Mouse (Mus musculus) left cerebral cortex, adult 9 months (tissue): Measurements from ENCODE around the gene Upk3bl.

Source experiments
- DNase-seq, 2 experiments: peaks; one replicate each; pipeline ENCODE4 v3.0.0; 2022; ENCODE audit warnings: low spot score in 2 of 2

Gene Upk3bl

DNA sequence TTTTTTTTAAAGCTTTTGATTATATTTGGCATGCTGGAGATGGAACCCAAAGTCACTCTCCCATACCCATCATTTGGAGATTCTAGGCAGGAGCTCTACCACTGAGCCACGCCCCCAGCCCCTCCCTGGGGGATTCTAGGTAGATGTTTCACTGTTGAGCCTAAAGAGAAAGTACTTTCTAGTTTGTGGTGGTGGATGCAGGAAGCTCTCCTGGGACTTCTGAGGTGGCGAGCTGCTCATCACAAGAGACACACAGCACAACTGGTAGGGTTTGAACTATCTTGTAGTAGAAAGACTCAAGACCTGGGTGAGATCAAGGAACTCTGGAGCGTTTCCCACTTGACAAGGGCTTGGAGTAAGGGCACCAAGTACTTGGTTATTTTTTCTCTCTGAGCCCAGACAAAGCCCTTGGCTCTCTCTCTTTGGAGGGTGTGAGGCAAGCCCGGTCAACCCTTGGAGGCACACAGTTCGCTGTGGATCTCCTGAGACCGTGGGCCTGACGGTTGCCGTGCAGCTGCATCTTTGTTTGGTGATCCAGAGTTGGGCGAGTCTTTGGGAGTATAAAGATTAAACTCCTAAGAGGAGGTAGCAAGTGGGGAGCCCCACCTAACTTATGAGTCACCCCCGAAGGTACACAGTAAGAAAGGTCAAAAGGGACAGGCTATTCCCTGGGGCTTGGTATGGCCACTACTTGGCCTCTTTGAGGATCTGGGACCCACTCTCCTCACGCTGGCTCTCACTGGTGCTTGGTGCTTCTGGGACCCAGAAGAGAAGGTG is at the start of gene Upk3bl:
Upk3bl (plus strand) TSS at position 192 of the 777 bp plus-strand sequence.
- DNase-seq = no peak

DNA sequence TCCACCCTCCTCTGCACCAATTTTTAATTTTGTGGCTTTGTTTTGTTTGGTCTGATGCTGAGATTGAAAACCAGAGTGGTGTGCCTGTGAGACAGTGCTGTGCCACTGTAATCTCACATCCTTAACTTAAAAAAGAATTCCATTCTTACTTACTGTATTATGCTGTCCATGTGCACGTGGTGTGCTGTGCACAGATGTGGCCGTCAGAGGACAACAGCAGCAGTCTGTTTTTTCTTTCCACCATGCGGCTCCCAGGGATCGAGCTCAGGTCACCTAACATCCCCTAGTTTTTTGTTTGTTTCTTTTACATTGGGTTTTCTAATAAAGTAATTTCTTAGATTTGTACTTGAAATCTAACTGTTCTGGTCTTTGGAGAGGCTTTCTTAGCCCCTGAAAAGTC is 49.8 kb upstream of the Upk3bl start:
- no peak for DNase-seq

DNA sequence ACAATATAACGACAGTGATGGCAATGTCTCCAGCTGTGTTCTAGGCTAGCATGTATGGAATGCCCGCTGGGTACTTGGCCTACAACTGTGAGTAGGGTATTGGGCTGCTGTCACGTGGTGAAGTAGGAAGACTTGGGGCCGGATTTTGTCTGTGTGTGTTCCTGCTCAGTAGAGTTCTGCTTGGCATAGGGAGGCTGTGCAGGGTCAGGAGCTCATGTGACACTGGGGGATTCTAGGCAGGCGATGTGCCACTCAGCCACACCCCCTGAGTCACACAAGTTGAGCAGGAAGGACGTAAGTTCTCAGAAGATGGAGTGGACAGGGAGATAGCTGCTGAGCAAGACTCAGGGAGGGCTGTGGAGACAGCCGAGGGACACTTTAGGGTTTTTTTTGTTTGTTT is 46.5 kb upstream of the Upk3bl start:
- DNase-seq = no peak

DNA sequence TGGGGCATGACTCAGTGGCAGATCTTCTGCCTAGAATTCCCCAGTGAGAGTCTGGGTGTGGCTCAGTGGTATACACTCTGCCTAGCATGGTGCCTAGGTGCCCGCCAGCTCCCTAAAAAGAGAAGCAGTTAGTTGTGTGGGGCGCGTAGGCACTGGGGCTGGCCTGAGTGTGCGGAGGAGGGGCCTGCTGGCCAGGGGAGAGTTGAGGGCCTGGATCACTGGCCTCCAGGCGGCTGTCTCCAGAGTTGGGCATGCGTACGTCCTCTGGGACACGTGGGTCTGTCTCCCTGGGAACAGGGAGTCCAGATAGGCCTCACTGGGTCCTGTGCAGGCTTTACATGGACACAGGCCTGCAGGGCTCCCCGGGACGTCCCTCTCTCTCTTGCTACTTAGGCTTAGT is 39.4 kb upstream of the Upk3bl start:
- DNase-seq = no peak

DNA sequence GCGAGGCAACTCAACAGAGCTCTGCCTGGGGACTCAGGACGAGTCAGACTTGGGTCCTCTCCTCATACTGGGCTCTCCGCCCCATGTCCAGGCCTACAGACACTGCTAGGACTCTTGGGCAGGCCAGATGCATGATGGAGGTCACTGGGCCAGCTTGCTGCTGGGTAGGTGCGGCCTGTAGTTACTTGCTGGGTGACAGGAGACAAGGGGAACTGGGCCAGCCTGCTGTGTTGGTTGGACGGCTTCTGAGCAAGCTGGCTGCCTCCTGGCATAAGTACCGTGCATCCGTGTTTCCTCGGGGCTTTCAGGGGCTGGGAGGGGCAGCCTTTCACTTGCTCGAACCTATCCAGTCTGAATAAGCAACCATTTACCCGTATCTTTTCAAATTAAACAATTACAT is 38.7 kb upstream of the Upk3bl start:
- no peak for DNase-seq

DNA sequence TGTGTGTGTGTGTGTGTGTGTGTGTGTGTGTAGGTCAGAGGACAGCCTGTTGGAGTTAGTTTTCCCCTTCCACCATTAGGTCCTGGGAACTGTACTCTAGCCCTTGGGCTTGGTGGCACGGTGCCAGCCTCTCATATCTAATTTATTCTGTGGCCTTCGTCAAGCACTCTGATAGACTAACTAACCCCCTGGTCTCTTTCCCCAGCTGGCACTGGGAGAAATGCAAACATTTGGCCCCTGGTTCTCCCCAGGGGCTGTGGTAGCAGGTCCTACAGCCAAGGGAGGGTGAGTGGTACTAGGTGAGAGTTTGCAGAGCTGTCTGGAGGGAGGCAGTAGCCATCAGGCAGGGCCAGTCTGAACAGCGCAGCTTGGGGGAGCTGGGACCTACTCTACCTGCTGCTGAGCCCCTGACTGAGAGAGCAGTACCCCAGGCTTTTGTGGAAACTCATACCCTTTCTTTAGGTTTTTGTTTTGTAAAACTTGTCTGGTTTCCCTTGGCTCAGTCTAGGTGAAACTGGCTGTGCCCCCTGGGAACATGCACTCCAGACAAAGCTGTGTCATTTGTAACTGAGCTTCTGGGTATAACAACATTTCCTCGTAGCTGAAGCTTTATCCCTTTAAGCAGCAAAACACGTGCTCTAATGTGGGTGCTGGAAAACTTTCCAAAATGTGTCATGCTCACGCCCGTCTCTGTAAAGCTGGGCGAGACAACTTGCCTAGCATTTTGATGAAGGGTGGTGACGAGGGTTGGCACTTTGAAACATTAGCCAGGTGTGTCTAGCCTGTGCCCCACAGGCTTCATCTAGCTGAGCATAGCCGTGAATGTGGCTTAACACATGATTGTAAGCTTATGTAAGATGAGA is 38.0 kb upstream of the Upk3bl start:
- DNase-seq = no peak

DNA sequence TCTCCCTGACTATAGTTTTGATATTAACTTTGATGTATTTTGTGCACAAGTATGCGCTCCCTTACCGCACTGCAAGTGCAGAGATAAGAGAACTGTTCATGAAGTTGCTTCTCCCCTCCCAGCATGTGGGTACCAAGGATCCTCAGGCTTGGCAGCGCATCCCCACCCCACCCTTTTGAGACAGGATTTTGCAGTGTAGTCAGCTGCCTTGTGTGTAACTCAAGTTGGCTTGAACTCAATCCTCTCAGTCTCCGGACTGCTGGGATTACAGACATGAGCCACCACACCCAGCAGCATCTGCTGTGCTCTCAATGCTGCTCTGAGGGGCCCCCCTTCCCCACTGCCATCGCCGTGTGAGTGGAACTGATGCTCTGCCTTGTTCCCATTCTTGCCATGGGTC is 37.0 kb upstream of the Upk3bl start:
- DNase-seq = no peak

DNA sequence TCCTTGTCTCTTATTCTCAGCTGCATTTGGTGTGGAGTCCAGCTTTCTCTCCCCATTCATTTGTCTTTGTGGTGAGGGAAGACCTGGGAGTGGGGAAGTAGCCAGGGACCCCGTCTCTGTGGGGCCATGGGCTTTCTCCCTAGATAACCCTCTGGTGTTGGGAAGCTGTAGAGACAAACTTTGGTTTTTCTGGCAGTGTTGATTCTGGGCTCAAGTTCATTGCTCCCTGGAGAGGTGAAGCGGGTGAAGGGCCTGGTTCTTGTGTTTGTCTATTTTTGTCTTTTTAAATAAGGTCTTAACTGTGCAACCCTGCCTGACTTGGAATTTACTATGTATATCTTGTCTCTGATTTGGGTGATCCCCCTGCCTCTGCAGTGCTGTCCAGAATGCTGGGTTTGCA is 35.6 kb upstream of the Upk3bl start:
- no peak for DNase-seq

DNA sequence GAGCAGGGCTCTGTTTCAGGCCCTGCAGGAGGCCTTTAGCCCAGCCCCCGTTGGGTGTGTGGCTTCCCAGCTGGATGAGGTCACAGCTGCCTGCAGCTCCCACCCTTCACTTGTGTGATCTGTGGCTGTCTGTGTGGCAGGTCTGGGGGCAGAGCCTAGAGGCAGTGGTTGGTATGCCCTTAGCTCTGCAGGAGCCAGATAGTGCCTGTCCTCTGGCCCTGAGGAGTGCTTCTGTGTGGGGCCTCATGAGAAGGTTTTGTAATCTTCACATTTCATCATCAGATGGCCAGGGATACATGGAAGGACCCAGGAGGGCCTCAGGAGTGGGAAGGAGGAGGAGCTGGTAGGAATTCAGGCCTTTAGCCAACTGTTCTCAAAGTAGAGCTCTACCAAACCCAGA is 34.4 kb upstream of the Upk3bl start:
- no peak for DNase-seq

DNA sequence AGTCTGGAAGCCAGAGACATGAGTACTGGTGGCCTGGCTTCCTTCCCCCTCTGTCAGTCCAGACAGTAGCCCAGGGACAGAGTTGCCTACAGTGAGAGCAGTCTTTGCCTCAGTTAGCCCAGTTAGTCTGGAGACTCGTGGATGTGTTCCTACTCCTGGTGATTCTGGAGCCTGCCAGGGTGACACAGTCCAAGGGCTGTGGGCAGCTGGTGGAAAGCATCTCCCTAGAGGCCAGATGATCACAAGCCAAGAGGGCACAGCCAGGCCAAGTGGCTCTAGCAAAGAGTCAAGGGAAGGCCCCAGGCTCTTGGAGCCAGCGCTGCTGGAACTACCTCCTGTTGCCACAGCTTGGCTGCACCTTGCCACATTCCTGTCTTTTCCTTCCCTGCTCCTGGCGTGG is 28.6 kb upstream of the Upk3bl start:
- DNase-seq = no peak

DNA sequence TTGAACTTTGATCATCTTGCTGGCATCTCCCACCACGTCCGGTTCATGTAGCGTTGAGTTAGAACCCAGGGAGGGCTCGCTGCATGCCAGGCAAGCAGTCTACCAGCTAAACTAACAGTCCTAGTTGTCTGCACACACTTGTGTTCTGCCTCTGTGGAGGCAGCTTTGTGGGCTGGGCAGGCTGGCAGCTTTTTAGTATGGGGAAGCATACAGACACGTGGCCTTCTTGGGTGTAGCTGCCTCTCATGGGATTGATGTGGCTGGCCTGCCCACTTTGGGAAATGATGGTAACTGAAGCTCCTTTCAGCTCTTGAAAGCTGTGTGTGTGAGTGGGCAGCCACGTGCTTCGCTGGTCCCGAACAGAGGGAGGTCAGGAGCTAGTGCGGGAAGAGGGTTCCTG is 27.4 kb upstream of the Upk3bl start:
- DNase-seq = no peak

DNA sequence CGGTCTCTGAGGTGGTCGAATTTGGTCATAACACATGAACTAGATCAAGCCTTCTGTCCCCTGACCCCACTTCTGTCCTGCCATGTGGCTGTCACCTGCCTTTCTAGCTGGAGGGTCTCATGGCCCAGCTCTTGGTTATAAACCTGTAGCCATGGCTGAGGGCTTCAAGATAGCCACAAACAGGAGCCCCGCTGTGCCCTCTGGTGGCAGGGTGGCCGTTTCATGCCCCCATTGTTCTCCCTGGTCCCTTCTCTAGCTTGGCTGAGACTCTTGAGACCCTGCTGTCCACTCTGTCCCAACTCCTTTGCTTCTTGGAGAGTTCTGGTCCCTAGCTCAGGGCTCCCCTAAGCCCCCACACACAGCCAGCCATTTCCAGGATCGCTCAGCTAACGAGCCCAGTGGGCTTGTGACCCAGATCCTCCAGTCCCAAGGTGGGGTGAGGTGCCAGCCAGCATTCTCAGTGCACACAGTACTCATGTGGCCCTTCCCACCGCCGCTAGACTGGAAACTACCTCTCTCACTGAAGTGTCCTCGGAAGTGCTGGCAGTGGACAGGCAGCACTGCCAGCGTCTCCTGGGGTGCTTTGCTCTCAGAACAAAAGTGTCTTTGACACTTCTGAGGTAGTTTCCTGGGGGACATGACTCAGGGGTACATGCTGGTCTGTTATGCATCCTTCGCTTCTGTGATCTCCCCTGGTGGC is 26.5 kb upstream of the Upk3bl start:
- no peak for DNase-seq

DNA sequence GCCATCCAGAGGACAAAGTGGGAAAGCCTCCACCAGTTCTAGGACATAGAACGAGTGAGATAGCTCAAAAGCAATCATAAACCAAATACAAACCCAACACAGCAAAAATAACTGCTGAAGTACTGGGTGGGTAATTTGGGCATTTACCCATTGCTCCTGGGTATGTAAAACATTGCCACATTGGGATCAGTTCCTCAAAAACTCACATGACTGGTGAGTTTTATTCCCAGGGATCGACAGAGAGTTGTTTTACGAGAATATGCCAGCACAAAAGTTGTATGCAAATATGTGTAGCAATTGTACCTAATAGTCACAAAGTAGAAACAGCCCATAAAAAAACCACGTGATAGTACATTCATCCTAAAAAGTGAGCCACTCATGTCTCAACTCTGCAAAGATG is 19.4 kb upstream of the Upk3bl start:
- no peak for DNase-seq

DNA sequence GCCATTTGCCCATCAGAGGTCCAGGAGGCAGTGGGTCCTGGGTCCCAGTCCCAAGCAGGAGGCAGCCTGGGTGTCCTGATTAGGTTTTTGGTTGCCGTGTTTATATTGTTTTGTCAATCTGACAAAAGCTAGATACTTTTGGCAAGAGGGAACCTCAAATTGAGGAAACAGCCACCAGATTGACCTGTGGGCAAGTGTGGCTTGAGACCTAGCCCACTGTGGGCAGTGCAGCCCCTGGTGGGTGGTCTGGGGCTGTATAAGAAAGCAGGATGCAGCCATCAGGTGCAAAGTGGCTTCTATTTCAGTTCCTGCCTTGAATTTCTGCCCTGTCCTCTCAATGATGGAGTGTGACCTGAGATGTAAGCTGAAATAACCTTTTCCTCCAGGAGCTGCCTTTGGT is 19.0 kb upstream of the Upk3bl start:
- no peak for DNase-seq

DNA sequence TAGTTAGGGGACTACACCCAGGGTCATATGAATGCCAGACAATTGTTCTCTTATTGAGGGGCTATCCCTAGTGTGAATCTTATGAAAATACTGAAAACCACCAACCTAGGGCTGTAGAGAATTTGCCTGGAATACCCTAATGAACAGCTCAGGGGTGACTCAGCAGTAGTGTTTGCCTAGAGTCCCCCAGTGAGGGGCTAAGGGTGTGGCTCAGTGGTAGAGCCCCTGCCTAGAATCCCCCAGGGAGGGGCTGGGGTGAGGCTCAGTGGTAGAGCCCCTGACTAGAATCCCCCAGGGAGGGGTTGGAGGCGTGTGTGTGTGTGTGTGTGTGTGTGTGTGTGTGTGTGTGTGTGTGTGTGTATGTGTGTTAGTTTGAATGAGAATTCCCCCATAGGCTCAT is 17.6 kb upstream of the Upk3bl start:
- no peak for DNase-seq

DNA sequence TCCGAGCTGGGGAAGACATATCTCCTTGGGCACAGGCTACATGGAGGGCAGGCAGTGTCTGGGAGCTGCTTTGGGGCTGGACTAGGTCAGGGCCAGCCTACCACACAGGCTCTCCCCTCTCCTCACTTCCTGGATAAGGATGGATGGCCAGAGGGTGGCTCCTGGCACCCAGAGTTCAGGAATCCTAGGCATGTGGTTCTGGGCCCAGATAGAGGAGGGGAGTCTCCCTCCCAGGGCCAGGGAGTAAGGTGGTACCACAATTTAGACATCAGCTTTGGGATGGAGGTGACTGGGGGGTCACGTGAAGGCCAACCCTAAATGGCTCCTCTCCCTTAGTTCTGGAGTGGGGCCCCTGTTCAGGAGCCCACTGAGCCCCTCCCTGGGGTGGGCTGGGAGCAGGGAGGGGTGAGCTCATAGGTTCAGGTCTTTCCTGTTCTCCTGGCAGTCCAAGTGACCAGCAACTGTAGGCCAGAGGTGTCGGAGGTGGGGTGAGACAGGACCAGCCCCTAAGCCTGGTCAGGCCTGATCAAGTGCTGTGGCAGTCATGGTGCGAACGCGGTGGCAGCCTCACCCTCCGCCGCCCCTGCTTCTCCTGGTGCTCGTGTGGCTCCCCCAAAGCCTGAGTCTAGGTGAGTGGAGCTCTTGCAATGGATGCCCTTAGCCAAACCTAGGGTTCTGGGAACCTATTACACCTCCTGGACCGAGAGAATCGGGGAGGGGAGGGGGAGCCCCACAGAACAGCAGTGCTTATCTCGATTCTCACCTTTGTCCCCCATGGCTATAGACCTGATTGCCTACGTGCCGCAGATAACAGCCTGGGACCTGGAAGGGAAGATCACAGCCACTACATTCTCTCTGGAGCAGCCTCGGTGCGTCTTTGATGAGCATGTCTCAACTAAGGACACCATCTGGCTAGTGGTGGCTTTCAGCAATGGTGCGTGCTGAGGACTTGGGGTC is 15.8 kb upstream of the Upk3bl start, which contains the start of gene Upk3b:
Upk3b (plus strand) TSS at position 239 of the 957 bp plus-strand sequence.
- DNase-seq = no peak

DNA sequence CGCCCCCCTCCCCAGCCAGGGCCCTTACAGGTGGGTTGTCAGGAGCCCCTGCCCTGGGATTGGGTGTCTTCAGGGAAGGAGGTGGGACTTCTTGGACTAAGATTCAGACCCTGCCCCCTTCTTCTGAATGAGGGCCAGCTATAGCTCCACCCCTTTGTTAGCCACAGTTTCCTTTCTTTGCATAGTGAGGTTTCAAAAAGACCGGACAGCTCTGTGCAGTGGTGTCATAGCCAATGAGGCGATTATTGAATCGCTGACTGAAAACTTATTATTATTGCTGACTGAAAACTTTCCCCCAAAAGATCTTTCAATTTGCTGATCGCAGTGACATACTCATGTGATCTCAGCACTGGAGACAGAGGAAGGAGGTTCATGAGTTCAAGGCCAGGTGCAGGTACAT is 14.1 kb upstream of the Upk3bl start:
- DNase-seq = no peak

DNA sequence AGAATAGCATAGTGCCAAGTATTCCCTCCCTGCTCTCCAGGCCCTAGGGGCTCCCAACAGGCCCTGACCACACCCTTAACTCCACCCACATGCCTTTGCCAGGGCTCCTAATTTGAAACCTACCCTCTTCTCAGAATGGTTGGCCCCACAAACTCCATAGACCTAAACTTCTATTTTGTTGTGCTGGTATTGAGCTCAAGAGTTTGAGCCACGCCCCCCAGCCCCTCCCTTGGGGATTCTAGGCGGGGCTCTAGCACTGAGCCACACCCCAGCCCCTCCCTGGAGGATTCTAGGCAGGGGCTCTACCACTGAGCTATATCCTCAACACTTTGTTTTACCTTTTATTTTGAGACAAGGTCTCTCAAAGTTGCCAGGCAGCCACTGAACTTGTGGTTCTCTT is 13.0 kb upstream of the Upk3bl start:
- no peak for DNase-seq

DNA sequence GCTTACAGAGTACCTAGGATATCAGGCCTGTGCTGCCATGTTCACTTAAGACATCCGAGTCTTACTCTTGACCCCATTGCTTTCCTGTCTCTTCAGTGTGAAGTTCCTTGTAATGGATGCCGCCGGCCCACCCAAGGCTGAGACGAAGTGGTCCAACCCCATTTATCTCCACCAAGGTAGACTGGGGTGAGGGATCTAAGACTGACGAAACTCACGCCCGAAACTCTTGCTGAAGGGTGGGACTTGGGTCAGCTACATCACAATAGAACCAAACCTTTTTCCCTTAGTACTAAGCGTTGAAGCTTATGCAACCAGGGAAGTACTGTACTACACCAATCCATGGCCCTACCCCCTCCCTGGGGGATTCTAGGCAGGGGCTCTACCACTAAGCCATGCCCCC is 12.6 kb upstream of the Upk3bl start:
- DNase-seq = no peak

DNA sequence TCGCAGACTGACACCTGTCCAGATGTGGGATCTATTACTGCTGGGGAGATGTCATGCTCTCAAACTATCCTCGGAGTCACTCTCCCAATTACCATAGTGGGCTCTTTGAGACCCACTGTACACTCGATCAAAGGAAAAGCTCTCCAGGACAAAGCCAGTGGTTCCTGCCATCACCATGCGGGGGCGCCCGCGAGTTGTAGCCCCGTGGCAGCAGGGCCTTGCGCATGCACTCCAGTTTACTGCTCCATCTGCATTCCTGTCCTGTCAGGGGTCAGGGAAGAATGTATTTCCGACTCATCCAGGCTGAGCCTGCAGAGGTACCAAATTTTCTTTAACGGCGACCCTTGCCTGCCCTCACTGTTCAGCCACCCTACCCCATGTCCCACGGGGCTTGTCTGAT is 9.4 kb upstream of the Upk3bl start:
- no peak for DNase-seq

DNA sequence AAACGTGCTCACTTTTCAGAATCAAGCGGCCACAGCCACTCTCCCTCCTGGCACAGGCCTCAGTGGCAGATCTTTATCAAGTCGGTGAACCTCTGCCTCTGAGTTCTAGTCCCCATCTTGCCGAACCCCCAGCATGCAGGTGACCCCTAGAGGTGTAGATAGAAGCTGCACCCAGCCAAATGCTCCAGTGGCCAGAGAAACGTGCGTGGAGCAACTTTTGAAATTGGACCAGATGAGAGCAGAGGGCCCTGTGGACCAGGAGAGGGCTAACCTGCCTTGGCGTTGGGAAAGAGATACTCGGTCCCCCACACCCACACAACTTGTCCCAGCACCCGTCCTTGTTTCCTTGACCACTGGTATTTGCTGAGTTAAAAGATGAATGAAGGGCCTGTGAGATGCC is 8.9 kb upstream of the Upk3bl start:
- no peak for DNase-seq
